Comparison of ENCODE assay signal across 17 mouse cellular contexts in genomic region chr13:30572971-30573370, GRCm38 (mm10). TPM values are rescaled to one million over a fixed set of nuclear protein-coding genes. Genes with fewer than 3 reads are reported as not detected.
DNase-seq lines count a peak whose midpoint lies in the region; ATAC-seq and TF ChIP-seq lines count a peak whose summit lies in the region.
"Had no signal": no experiment of that assay in that cellular context is flagged by ENCODE, and none has a peak within 500 bp of the region (broad histone marks: within the 10 kb centered on the region; RNA-seq: fewer than 3 reads in every experiment).

No protein-coding gene starts in this region.

- H3K36me3 ChIP-seq in liver, postnatal 0 days (replicated peaks; ENCODE audit: insufficient read depth, low read length), result no peaks in the 10 kb centered on the region
- no peaks in the 10 kb centered on the region for H3K36me3 ChIP-seq in liver, embryonic 11.5 days (ENCODE audit: control insufficient read depth, insufficient read depth, low read length)
- H3K36me3 ChIP-seq in CH12.LX (replicated peaks in 1 of 2; ENCODE audit: control insufficient read depth in 1 of 2, insufficient read depth in 1 of 2, low read length in 1 of 2), result no peaks in the 10 kb centered on the region
- H3K36me3 ChIP-seq in neural tube, embryonic 15.5 days, result no peaks in the 10 kb centered on the region
- H3K36me3 ChIP-seq in intestine, postnatal 0 days (ENCODE audit: control insufficient read depth, insufficient read depth), result no peaks in the 10 kb centered on the region
- H3K36me3 ChIP-seq: embryonic facial prominence, embryonic 13.5 days; heart, embryonic 12.5 days; hindbrain, embryonic 15.5 days had no signal

- WGBS in liver, postnatal 0 days (ENCODE audit: insufficient replicate concordance), result 48% methylated on average over 4 of the region's 4 CpGs
- WGBS in liver, embryonic 11.5 days, result 72% methylated on average over 4 of the region's 4 CpGs
- whole genome bisulfite sequencing in neural tube, embryonic 15.5 days, result 70% methylated on average over 4 of the region's 4 CpGs
- 75% methylated on average over 4 of the region's 4 CpGs for WGBS in intestine, postnatal 0 days

- dilution Hi-C loops in CH12.LX (cut with MboI; ENCODE audit: extremely low pct_ligation_motif_present, extremely low pct_unique_long_range_greater_than_20kb, low sequenced_read_pairs), result no loop called here

- H3K4me2 ChIP-seq in liver, postnatal 0 days (ENCODE audit: low read depth, low read length), result no peak overlapping the region
- no peak overlapping the region for H3K4me2 ChIP-seq in liver, embryonic 11.5 days
- H3K4me2 ChIP-seq in CH12.LX (ENCODE audit: insufficient read depth, low read depth, poor library complexity, severe bottlenecking), result peak overlapping the region; percentile 97
- H3K4me2 ChIP-seq in neural tube, embryonic 15.5 days, result no peak overlapping the region
- H3K4me2 ChIP-seq in intestine, postnatal 0 days (replicated peaks; ENCODE audit: low read depth), result no peak overlapping the region
- H3K4me2 ChIP-seq: embryonic facial prominence, embryonic 13.5 days; forebrain, embryonic 13.5 days; heart, embryonic 12.5 days; hindbrain, embryonic 15.5 days had no signal

- no peaks in the 10 kb centered on the region for H3K27me3 ChIP-seq in liver, postnatal 0 days (ENCODE audit: insufficient read depth, low read length)
- H3K27me3 ChIP-seq in liver, embryonic 11.5 days (replicated peaks; ENCODE audit: control insufficient read depth, insufficient read depth, low read length), result no peaks in the 10 kb centered on the region
- no peaks in the 10 kb centered on the region for H3K27me3 ChIP-seq in CH12.LX (replicated peaks)
- H3K27me3 ChIP-seq in neural tube, embryonic 15.5 days (replicated peaks), result no peaks in the 10 kb centered on the region
- no peaks in the 10 kb centered on the region for H3K27me3 ChIP-seq in intestine, postnatal 0 days (replicated peaks; ENCODE audit: control insufficient read depth, insufficient read depth, low read length)
- H3K27me3 ChIP-seq: embryonic facial prominence, embryonic 13.5 days; forebrain, embryonic 13.5 days; heart, embryonic 12.5 days; hindbrain, embryonic 15.5 days had no signal

- TF ChIP-seq POLR2A in CH12.LX (IDR thresholded peaks at IDR 0.05; ENCODE audit: low read depth, low read length), result no peak

- no peak for DNase-seq in liver, postnatal 0 days
- DNase-seq in liver, embryonic 11.5 days (ENCODE audit: low spot score), result no peak
- DNase-seq in CH12.LX (ENCODE audit: extremely low read depth), result peak; percentile 75
- DNase-seq in thymus, postnatal 10 days (ENCODE audit: low spot score in 2 of 2), result no peak
- DNase-seq: adrenal gland, adult 2 months; adrenal gland, postnatal 25 days; cerebellum, adult 9-10 months; cerebellum, postnatal 25 days; forebrain, postnatal 0 days; gastrocnemius, postnatal 14 days had no signal

- no peak overlapping the region for H3K4me3 ChIP-seq in liver, postnatal 0 days (ENCODE audit: low read depth, low read length)
- no peak overlapping the region for H3K4me3 ChIP-seq in liver, embryonic 11.5 days (ENCODE audit: low read depth, low read length)
- no peak overlapping the region for H3K4me3 ChIP-seq in CH12.LX (replicated peaks in 1 of 3; ENCODE audit: low read depth in 2 of 3, low read length in 2 of 3, poor library complexity in 1 of 3)
- no peak overlapping the region for H3K4me3 ChIP-seq in neural tube, embryonic 15.5 days (replicated peaks)
- H3K4me3 ChIP-seq in intestine, postnatal 0 days (ENCODE audit: low read depth, low read length), result no peak overlapping the region
- H3K4me3 ChIP-seq: embryonic facial prominence, embryonic 13.5 days; forebrain, embryonic 13.5 days; heart, embryonic 12.5 days; hindbrain, embryonic 15.5 days had no signal

- H3K9ac ChIP-seq in liver, postnatal 0 days (replicated peaks), result no peak overlapping the region
- H3K9ac ChIP-seq in liver, embryonic 11.5 days (ENCODE audit: low read depth, low read length), result no peak overlapping the region
- no peak overlapping the region for H3K9ac ChIP-seq in CH12.LX (ENCODE audit: insufficient read depth, low read depth)
- no peak overlapping the region for H3K9ac ChIP-seq in neural tube, embryonic 15.5 days (replicated peaks)
- no peak overlapping the region for H3K9ac ChIP-seq in intestine, postnatal 0 days (ENCODE audit: low read depth, low read length)
- H3K9ac ChIP-seq: embryonic facial prominence, embryonic 13.5 days; forebrain, embryonic 13.5 days; forebrain, postnatal 0 days; heart, embryonic 12.5 days; hindbrain, embryonic 15.5 days had no signal

- no peak for ATAC-seq in liver, postnatal 0 days
- ATAC-seq in liver, embryonic 11.5 days (replicated peaks; ENCODE audit: low FRiP score), result no peak
- peak; percentile 45 to 49; a peak in 2 of 4 replicates for ATAC-seq in hematopoietic stem cell, adult 5-6 weeks (replicated peaks in 1 of 2; ENCODE audit: insufficient read depth in 1 of 2, low FRiP score in 2 of 2, low TSS enrichment in 1 of 2, low read depth in 1 of 2, poor library complexity in 2 of 2, severe bottlenecking in 2 of 2)
- no peak for ATAC-seq in neural tube, embryonic 15.5 days (ENCODE audit: low FRiP score)
- no peak for ATAC-seq in intestine, postnatal 0 days
- ATAC-seq: forebrain, embryonic 13.5 days; forebrain, postnatal 0 days had no signal

- TF ChIP-seq EP300 in liver, postnatal 0 days (IDR thresholded peaks at IDR 0.05; ENCODE audit: low read depth), result no peak
- peak; percentile 86 for TF ChIP-seq EP300 in CH12.LX (IDR thresholded peaks at IDR 0.05; ENCODE audit: low read length)

- no peaks in the 10 kb centered on the region for H3K4me1 ChIP-seq in liver, postnatal 0 days (ENCODE audit: insufficient read depth)
- H3K4me1 ChIP-seq in liver, embryonic 11.5 days (replicated peaks; ENCODE audit: control insufficient read depth, insufficient read depth, low read length), result no peaks in the 10 kb centered on the region
- H3K4me1 ChIP-seq in CH12.LX (ENCODE audit: control insufficient read depth in 1 of 2, insufficient read depth in 2 of 2), result peaks cover 20 to 56% of the 10 kb centered on the region in 2 experiments
- no peaks in the 10 kb centered on the region for H3K4me1 ChIP-seq in neural tube, embryonic 15.5 days
- no peaks in the 10 kb centered on the region for H3K4me1 ChIP-seq in intestine, postnatal 0 days (replicated peaks; ENCODE audit: control insufficient read depth, insufficient read depth, low read length)
- H3K4me1 ChIP-seq: embryonic facial prominence, embryonic 13.5 days; forebrain, embryonic 13.5 days; heart, embryonic 12.5 days; hindbrain, embryonic 15.5 days had no signal

- peak; percentile 15 for TF ChIP-seq RAD21 in CH12.LX (IDR thresholded peaks at IDR 0.05; ENCODE audit: low read depth, low read length)

- H3K79me2 ChIP-seq in CH12.LX (replicated peaks; ENCODE audit: control insufficient read depth, extremely low read depth, insufficient read depth, poor library complexity, severe bottlenecking), result no peaks in the 10 kb centered on the region

- H3K27ac ChIP-seq in liver, postnatal 0 days (ENCODE audit: low read depth), result no peak overlapping the region
- H3K27ac ChIP-seq in liver, embryonic 11.5 days (ENCODE audit: low read depth, low read length), result no peak overlapping the region
- no peak overlapping the region for H3K27ac ChIP-seq in CH12.LX (ENCODE audit: insufficient read depth, low read depth)
- no peak overlapping the region for H3K27ac ChIP-seq in neural tube, embryonic 15.5 days (replicated peaks)
- no peak overlapping the region for H3K27ac ChIP-seq in intestine, postnatal 0 days (ENCODE audit: low read depth, low read length)
- H3K27ac ChIP-seq: embryonic facial prominence, embryonic 13.5 days; forebrain, embryonic 13.5 days; hindbrain, embryonic 15.5 days had no signal

- no peaks in the 10 kb centered on the region for H3K9me3 ChIP-seq in liver, postnatal 0 days (ENCODE audit: low read length)
- H3K9me3 ChIP-seq in liver, embryonic 11.5 days (ENCODE audit: control insufficient read depth, low read length), result no peaks in the 10 kb centered on the region
- H3K9me3 ChIP-seq in CH12.LX (replicated peaks; ENCODE audit: low read length), result peaks cover 10% of the 10 kb centered on the region
- H3K9me3 ChIP-seq in neural tube, embryonic 15.5 days (replicated peaks), result no peaks in the 10 kb centered on the region
- no peaks in the 10 kb centered on the region for H3K9me3 ChIP-seq in intestine, postnatal 0 days (ENCODE audit: control insufficient read depth)
- H3K9me3 ChIP-seq: embryonic facial prominence, embryonic 13.5 days; forebrain, embryonic 13.5 days; heart, embryonic 12.5 days; hindbrain, embryonic 15.5 days had no signal

- TF ChIP-seq CTCF in liver, postnatal 0 days (IDR thresholded peaks at IDR 0.05; ENCODE audit: low read depth), result peak; percentile 16; the same call in 1 of the 2 replicates
- TF ChIP-seq CTCF in CH12.LX (conservative IDR thresholded peaks at IDR 0.05 in 1 of 2, IDR thresholded peaks at IDR 0.05 in 1 of 2; ENCODE audit: low read depth in 2 of 2, low read length in 2 of 2), result peak in 1 of 2 experiments; percentile 46; a peak in 2 of 4 replicates
- TF ChIP-seq CTCF in intestine, postnatal 0 days (IDR thresholded peaks at IDR 0.05; ENCODE audit: low read depth), result no peak

- in situ Hi-C loops in CH12.LX (cut with MboI; ENCODE audit: low pct_ligation_motif_present, low pct_unique_long_range_greater_than_20kb, low sequenced_read_pairs), result loop anchor here (25.0 kb wide), 2 partner anchors 789 to 1064 kb away; partner anchors contain the start of gene Foxf2

TF ChIP-seq in CH12.LX, 34 proteins besides CTCF, POLR2A, EP300 and RAD21 (continues in another document):
- TF ChIP-seq E2F4 (IDR thresholded peaks at IDR 0.05; ENCODE audit: insufficient replicate concordance, low read depth, low read length) (no peak), ZKSCAN1 (IDR thresholded peaks at IDR 0.05; ENCODE audit: borderline replicate concordance, low read depth, low read length) (no peak), PAX5 (IDR thresholded peaks at IDR 0.05; ENCODE audit: low read length) (no peak), RCOR1 (conservative IDR thresholded peaks at IDR 0.05; ENCODE audit: low read depth, low read length) (0 out of 2 replicates have a peak, but pooled peaks have one; percentile 57), CHD2 (IDR thresholded peaks at IDR 0.05; ENCODE audit: low read length) (0 out of 2 replicates have a peak, but pooled peaks have one; percentile 23), ZC3H11A (IDR thresholded peaks at IDR 0.05; ENCODE audit: low read depth, low read length) (no peak), SIN3A (IDR thresholded peaks at IDR 0.05; ENCODE audit: low read length) (no peak), IRF4 (IDR thresholded peaks at IDR 0.05; ENCODE audit: low read depth, low read length) (peak; percentile 83)

RNA-seq across cellular contexts. Expression of gene Uqcrfs1, which starts 27.8 kb away (rescaled TPM):
- 380 and 395 TPM in 2 replicates for polyA plus RNA-seq in liver, postnatal 0 days (2015; fragmentation: Nextera tagmentation; extraction: Ambion mirVana)
- polyA plus RNA-seq in liver, embryonic 11.5 days (2014; fragmentation: Nextera tagmentation; extraction: Ambion mirVana), result 280 and 288 TPM in 2 replicates
- total RNA-seq in CH12.LX (2012; rRNA removed), result 154 and 171 TPM in 2 replicates
- total RNA-seq in CH12.LX (2014; rRNA removed), result 292 and 297 TPM in 2 replicates
- 169 and 173 TPM in 2 replicates for polyA plus RNA-seq in CH12.LX (2012; ENCODE audit: insufficient read length, low read depth)
- total RNA-seq in hematopoietic stem cell, adult 5-6 weeks (2017), result 91.2 and 95.5 TPM in 2 replicates
- 300 and 323 TPM in 2 replicates for polyA plus RNA-seq in neural tube, embryonic 15.5 days (2015; fragmentation: Nextera tagmentation; extraction: Ambion mirVana)
- 519 and 553 TPM in 2 replicates for polyA plus RNA-seq in intestine, postnatal 0 days (2015; fragmentation: Nextera tagmentation; extraction: Ambion mirVana)

Comparison
In these comparisons a context has a peak if more than half of its experiments do, and no peak if none do; other contexts are left out.
1. ATAC-seq: peak in hematopoietic stem cell, adult 5-6 weeks (2 of 2); none in liver, postnatal 0 days (single experiment), liver, embryonic 11.5 days (single experiment), neural tube, embryonic 15.5 days (single experiment) and intestine, postnatal 0 days (single experiment).